Mouse (Mus musculus) c-Kit-positive CD71-negative TER-119-negative erythroid progenitor cells, embryonic 14.5 days (primary cell): ENCODE data around the gene Grm1.
"Not testable (repeated sequence)": the region's sequence is repeated elsewhere in the genome, so short reads cannot be mapped to it uniquely, and the experiment has no call there.

ENCODE experiments used
- DNase-seq: peaks from one replicate; pipeline ENCODE4 v3.0.0-alpha.2; 2013; ENCODE audit warnings: low read depth

Gene Grm1

GRCm38 (mm10) chr10:11081611-11082398, at the start of gene Grm1:
Grm1 (minus strand) TSS chr10:11082356.
- peak; percentile 8 for DNase-seq

- DNase-seq = no peak
These were observed 39.6 kb upstream of the Grm1 start for GRCm38 (mm10) chr10:11121781-11122180.

GRCm38 (mm10) chr10:11098475-11099044, 16.4 kb upstream of the Grm1 start:
- DNase-seq = no peak

- DNase-seq = no peak
These were observed 4.2 kb upstream of the Grm1 start for GRCm38 (mm10) chr10:11086348-11086747.

GRCm38 (mm10) chr10:11080725-11081610, 1.2 kb downstream of the Grm1 start:
- DNase-seq = no peak

GRCm38 (mm10) chr10:11080013-11080724, 2.0 kb downstream of the Grm1 start:
- no peak for DNase-seq

- DNase-seq = no peak
These were observed 2.6 kb downstream of the Grm1 start for GRCm38 (mm10) chr10:11079506-11079905.

GRCm38 (mm10) chr10:11065136-11065535, 17.0 kb downstream of the Grm1 start:
- DNase-seq = no peak

- no peak for DNase-seq
These were observed 20.7 kb downstream of the Grm1 start for GRCm38 (mm10) chr10:11061318-11062071.

GRCm38 (mm10) chr10:11049361-11049760, 32.8 kb downstream of the Grm1 start:
- no peak for DNase-seq

- not testable (repeated sequence) for DNase-seq
These were observed 36.7 kb downstream of the Grm1 start for GRCm38 (mm10) chr10:11045421-11045820.

GRCm38 (mm10) chr10:11044455-11045106, 37.6 kb downstream of the Grm1 start:
- DNase-seq = no peak

GRCm38 (mm10) chr10:11039323-11039722, 42.8 kb downstream of the Grm1 start:
- no peak for DNase-seq

- no peak for DNase-seq
These were observed 49.9 kb downstream of the Grm1 start for GRCm38 (mm10) chr10:11032221-11032620.

GRCm38 (mm10) chr10:11025764-11026518, 56.2 kb downstream of the Grm1 start:
- DNase-seq = no peak

- no peak for DNase-seq
These were observed 63.1 kb downstream of the Grm1 start for GRCm38 (mm10) chr10:11018970-11019531.

GRCm38 (mm10) chr10:11013653-11014052, 68.5 kb downstream of the Grm1 start:
- DNase-seq = no peak

GRCm38 (mm10) chr10:10996766-10997165, 85.4 kb downstream of the Grm1 start:
- no peak for DNase-seq

- no peak for DNase-seq
These were observed 90.4 kb downstream of the Grm1 start for GRCm38 (mm10) chr10:10991708-10992107.

GRCm38 (mm10) chr10:10971311-10971710, 110.8 kb downstream of the Grm1 start:
- no peak for DNase-seq
